Mouse (Mus musculus): ENCODE data around the gene Galnt17.

Galnt17 gene

GRCm38 (mm10) chr5:131308397-131308796, at the start of gene Galnt17:
Gene Galnt17 (minus strand): TSS chr5:131308497.
- no peak for DNase-seq (ENCODE audit: low read depth in 1 of 2, low spot score in 2 of 2)

GRCm38 (mm10) chr5:131334536-131334935, 26.2 kb upstream of the Galnt17 start:
- DNase-seq (ENCODE audit: low read depth in 1 of 2, low spot score in 2 of 2) = no peak

DNA sequence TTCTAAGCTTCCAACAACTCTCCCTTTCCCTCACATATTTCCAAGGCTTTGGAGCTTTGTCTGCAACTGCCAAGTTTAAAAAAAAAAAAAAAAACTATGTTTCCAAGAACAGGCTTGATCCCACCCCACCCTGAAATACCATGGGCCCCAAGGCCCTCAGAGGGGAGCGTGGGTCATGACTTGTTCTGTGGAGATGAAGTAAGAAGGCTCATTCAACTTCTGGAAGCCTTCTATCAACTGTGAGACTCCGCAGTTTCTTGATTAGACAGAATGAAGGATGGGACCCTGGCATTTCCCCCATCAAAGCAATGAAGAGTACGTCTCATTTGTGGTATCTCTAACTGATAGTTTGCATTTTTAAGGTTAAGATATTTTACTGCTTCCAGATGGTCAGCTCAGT, 13.0 kb upstream of the Galnt17 start:
- no peak for DNase-seq (ENCODE audit: low read depth in 1 of 2, low spot score in 2 of 2)

DNA sequence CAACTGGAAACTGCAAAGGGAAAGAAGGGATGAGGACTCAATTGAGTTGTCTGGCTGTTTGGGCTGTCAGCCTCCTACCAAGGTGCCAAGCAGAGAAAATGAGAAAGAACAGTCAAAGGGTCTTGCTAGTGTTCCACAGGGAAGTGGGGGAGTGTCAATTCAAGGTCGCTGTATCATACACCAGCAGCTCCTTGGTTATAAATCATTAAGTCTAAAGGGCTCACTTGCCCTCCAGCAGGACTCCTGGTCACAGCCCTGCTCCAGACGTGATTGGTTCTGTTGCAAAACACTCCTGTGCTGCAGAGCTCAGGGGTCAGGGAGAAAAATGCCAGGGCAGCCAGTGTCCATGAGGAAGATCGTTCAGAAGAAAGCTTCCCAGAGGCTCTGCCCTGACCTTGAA, 11.3 kb upstream of the Galnt17 start:
- no peak for DNase-seq (ENCODE audit: low read depth in 1 of 2, low spot score in 2 of 2)

- DNase-seq (ENCODE audit: low read depth in 1 of 2, low spot score in 2 of 2) = no peak
These were observed 10.8 kb upstream of the Galnt17 start for GRCm38 (mm10) chr5:131319141-131319540.

- no peak for DNase-seq (ENCODE audit: low read depth in 1 of 2, low spot score in 2 of 2)
These were observed 6.7 kb upstream of the Galnt17 start for GRCm38 (mm10) chr5:131315016-131315415.

DNA sequence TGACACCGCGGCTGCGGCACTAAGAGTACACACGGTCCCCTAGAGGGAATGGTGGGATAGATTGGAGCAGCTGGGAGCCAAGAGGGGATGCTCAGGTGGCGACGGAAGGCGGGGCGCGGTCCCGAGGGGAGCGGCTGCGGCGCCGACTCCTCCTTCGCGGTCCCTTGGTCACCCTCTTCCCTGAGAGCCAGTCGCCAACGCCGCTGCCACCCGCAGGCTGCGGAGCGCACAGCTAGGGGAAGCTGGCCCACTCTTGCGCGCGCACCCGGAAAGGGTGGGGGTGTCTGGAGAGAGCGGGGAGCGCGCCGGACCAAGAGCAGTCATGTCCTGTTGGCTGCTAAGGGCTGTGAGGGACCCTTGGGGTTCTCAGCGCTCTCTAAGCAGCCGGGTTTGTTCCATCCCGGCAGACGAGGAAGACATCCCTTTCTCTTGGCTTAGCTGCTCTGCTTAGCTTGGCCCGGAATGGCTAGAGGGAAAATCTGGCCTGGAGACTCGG, 593 bp downstream of the Galnt17 start:
- DNase-seq (ENCODE audit: low read depth in 1 of 2, low spot score in 2 of 2) = no peak

GRCm38 (mm10) chr5:131306908-131307655, 1.2 kb downstream of the Galnt17 start:
- DNase-seq (ENCODE audit: low read depth in 1 of 2, low spot score in 2 of 2) = no peak

- DNase-seq (ENCODE audit: low read depth in 1 of 2, low spot score in 2 of 2) = no peak
These were observed 1.9 kb downstream of the Galnt17 start for GRCm38 (mm10) chr5:131306321-131306907.

DNA sequence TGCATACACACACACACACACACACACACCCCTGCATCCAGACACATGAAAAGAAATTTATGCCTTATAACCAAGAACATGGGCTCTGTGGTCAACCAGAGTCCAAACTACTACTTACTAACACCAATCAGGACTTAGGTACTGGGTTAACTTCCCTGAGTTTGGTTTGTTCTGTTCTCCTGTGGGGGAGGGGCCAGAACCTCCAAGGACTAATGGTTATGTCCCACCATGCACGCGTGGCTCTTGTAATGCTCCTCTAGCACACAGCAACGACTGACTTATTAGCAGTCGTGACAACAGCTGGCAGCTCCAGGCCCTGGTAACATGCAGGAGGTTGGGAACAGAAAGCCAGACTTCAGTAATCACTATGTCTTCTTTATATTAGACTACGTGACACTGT, 3.1 kb downstream of the Galnt17 start:
- no peak for DNase-seq (ENCODE audit: low read depth in 1 of 2, low spot score in 2 of 2)

GRCm38 (mm10) chr5:131301526-131301925, 6.8 kb downstream of the Galnt17 start:
- no peak for DNase-seq (ENCODE audit: low read depth in 1 of 2, low spot score in 2 of 2)

DNA sequence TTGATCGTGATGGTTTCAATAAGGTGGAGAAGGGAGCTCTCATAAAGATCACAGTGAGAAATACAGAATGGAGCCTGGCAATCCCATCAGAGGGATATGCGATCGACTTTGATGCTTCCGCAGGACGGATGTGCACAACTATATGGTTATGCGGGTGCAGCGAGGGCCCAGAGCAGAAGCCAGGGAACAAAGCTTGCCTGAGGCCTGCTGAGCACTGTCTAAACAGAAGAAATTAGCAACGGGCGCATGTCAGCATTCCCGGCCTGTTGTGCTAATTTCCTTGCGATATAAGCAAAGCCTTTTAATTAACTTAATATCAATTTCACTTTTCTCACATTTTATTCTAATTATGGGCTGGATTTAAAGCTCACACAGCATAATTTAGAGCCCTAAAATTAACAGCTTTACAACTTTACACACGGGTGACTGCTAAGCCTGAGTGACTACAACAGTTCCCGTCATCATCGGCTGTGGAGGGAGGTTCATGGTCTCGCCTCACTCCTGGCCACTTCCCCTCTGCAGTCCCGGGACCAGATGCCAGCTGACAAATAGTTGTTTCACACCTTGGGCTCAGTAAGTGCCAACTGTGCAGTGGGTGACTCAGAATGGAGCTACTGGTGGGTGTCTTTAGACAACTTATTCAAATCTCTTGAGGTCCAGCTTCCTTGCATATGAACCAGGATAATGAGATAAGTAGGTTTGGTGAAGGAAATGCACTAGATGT, 14.4 kb downstream of the Galnt17 start:
- no peak for DNase-seq (ENCODE audit: low read depth in 1 of 2, low spot score in 2 of 2)

DNA sequence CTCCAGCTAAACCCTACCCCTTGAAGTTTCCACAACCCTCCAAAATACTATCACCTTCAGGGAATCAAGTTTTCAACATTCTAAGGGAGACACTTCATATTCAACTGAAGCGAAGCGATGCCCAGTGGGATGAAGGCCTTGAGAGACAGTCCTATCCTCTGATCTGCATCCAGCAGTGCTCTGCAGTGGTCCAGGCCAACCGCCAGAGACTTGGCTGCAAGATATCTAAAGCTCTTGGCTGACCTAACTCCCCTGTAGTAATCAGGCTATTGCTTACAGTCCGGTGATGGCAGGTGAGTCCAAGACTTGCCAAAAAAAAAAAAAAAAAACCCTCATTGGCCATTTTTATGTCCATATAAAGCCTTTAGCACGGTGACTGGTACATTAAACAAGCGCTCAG, 21.2 kb downstream of the Galnt17 start:
- DNase-seq (ENCODE audit: low read depth in 1 of 2, low spot score in 2 of 2) = no peak

DNA sequence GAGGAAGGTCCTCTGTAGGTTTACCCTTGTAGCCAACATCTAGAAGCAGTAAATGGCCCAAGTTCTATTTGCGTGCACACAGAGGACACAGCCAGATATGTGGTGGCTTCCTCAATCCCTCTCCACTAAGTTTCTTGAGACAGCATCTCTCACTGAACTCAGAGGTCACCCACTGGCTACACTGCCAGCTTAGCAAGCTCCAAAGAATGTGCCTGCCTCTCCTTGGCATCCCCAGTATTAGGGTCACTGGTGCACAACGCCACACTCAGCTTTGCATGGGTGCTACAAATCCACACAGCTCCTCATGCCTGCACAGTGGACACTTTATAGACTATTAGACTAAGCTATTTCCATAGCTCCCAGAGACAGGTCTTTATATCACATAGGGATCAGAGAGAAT, 21.6 kb downstream of the Galnt17 start:
- DNase-seq (ENCODE audit: low read depth in 1 of 2, low spot score in 2 of 2) = no peak

- no peak for DNase-seq (ENCODE audit: low read depth in 1 of 2, low spot score in 2 of 2)
These were observed 27.9 kb downstream of the Galnt17 start for GRCm38 (mm10) chr5:131280349-131280748.

GRCm38 (mm10) chr5:131279286-131279685, 29.0 kb downstream of the Galnt17 start:
- DNase-seq (ENCODE audit: low read depth in 1 of 2, low spot score in 2 of 2) = no peak

GRCm38 (mm10) chr5:131277227-131277626, 31.1 kb downstream of the Galnt17 start:
- DNase-seq (ENCODE audit: low read depth in 1 of 2, low spot score in 2 of 2) = no peak

DNA sequence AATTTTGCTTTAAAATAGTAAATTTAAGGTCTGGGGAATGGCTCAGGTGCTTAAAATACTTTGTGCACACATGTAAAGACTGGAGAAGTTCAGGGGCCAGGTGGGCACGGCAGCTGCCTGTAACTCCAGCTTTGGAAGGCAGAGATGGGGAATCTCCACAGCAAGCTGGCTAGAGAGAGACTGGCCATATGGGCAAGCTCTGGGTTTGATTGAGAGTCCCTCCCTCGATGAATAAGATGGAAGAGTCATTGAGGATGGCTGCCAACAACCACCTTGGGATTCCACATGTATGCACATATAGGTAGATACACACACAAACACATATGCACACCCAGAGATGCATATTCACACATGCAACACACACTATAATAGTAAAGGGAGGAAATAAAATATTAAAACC, 42.0 kb downstream of the Galnt17 start:
- no peak for DNase-seq (ENCODE audit: low read depth in 1 of 2, low spot score in 2 of 2)

DNA sequence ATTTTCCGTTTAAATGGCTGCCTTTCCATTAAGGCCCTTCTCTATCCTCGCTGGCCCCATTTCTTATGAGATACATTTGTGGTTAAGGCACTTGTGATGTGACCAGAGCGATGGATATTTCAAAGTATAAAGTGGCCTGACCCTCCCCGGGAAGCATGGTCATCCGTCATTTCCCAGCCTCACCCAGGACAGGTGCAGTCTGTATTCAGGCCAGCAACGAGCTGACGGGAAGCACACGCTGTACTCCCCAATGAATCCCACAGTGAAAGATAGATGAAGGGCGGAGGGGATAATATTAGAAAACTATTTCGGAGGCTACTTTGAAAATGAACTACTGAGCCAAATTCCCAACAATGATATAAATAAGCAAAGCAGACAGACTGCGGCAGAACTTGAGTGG, 44.2 kb downstream of the Galnt17 start:
- DNase-seq (ENCODE audit: low read depth in 1 of 2, low spot score in 2 of 2) = no peak

GRCm38 (mm10) chr5:131250701-131251636, 57.3 kb downstream of the Galnt17 start:
- no peak for DNase-seq (ENCODE audit: low read depth in 1 of 2, low spot score in 2 of 2)

GRCm38 (mm10) chr5:131248416-131248815, 59.9 kb downstream of the Galnt17 start:
- DNase-seq (ENCODE audit: low read depth in 1 of 2, low spot score in 2 of 2) = no peak

Data from monocyte, adult 2 months (primary cell).